Comparison of ENCODE assay signal across 27 mouse cellular contexts in the genomic region with DNA sequence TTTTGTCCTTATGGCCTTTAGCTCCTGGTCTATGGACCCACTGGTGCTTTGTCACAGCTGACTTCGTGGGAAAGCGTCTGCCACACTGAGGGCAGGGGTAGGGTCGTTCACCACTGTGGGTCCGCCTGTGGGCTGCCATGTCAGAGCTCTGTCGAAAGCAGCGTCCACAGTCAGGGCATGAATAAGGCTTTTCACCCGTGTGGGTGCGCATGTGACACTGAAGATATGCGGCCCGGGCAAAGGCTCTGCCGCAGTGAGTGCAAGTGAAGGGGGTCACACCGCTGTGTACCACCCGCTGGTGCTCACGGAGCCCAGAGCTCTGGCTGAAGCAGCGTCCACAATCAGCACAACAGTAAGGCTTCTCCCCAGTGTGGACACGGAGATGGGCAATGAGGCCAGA. TPM values are rescaled to one million over a fixed set of nuclear protein-coding genes. Genes with fewer than 3 reads are reported as not detected.
A peak's percentile ranks its signal among the peaks of the same experiment; 100 is the strongest.
DNase-seq lines count a peak whose midpoint lies in the region; ATAC-seq and TF ChIP-seq lines count a peak whose summit lies in the region.
"Had no signal": no experiment of that assay in that cellular context is flagged by ENCODE, and none has a peak within 500 bp of the region (broad histone marks: within the 10 kb centered on the region; RNA-seq: fewer than 3 reads in every experiment).

No protein-coding gene starts in this region.

- no peak overlapping the region for H3K9ac ChIP-seq in midbrain, embryonic 14.5 days (replicated peaks; ENCODE audit: low read length)
- H3K9ac ChIP-seq: embryonic facial prominence, embryonic 12.5 days; embryonic facial prominence, embryonic 15.5 days; forebrain, postnatal 0 days; heart, embryonic 12.5 days; heart, embryonic 15.5 days; hindbrain, embryonic 14.5 days had no signal

- peak overlapping the region; percentile 9; the same call in 1 of the 2 replicates for H3K4me3 ChIP-seq in midbrain, embryonic 10.5 days
- no peak overlapping the region for H3K4me3 ChIP-seq in midbrain, embryonic 14.5 days (replicated peaks; ENCODE audit: low read depth, low read length)
- peak overlapping the region; percentile 96 for H3K4me3 ChIP-seq in testis, adult 2 months (ENCODE audit: control insufficient read depth, low read depth, low read length)
- peak overlapping the region; percentile 77; the same call in 1 of the 2 replicates for H3K4me3 ChIP-seq in G1E (ENCODE audit: low read depth, low read length)
- H3K4me3 ChIP-seq: embryonic facial prominence, embryonic 12.5 days; gastrocnemius, adult 2 months; heart, embryonic 12.5 days; heart, embryonic 15.5 days had no signal

- TF ChIP-seq CTCF in testis, adult 2 months (IDR thresholded peaks at IDR 0.05; ENCODE audit: control insufficient read depth, insufficient read depth, insufficient replicate concordance, low read depth, low read length): no peak
- no peak for TF ChIP-seq CTCF in G1E (IDR thresholded peaks at IDR 0.05; ENCODE audit: low read depth, low read length)

- peaks cover 28% of the 10 kb centered on the region for H3K4me1 ChIP-seq in midbrain, embryonic 10.5 days
- H3K4me1 ChIP-seq in midbrain, embryonic 14.5 days (ENCODE audit: control insufficient read depth, insufficient read depth, low read length): peaks cover 14% of the 10 kb centered on the region
- peaks cover 19% of the 10 kb centered on the region for H3K4me1 ChIP-seq in testis, adult 2 months (ENCODE audit: control insufficient read depth, insufficient read depth, low read length)
- peaks cover 36% of the 10 kb centered on the region for H3K4me1 ChIP-seq in G1E (ENCODE audit: insufficient read depth, low read depth, low read length)

- 96% methylated on average over 16 of the region's 16 CpGs for WGBS in midbrain, embryonic 10.5 days
- 95% methylated on average over 16 of the region's 16 CpGs for WGBS in midbrain, embryonic 14.5 days

- no peak for DNase-seq in midbrain, embryonic 10.5 days (ENCODE audit: low spot score)
- DNase-seq in midbrain, embryonic 14.5 days: no peak
- no peak for DNase-seq in testis, postnatal 10 days (ENCODE audit: low spot score)
- DNase-seq in G1E (ENCODE audit: low spot score): no peak
- no peak for DNase-seq in layer of hippocampus, postnatal 25 days (ENCODE audit: extremely low spot score in 1 of 2, low spot score in 1 of 2)
- DNase-seq: adrenal gland, adult 2 months; adrenal gland, postnatal 14 days; cerebellum, adult 11 months; cerebellum, adult 2 months; cerebellum, postnatal 10 days; cerebellum, postnatal 36 days; forebrain, postnatal 0 days; gastrocnemius, adult 2 months; gastrocnemius, postnatal 14 days; heart, adult 18-20 months; heart, postnatal 14 days; heart, postnatal 4 days had no signal

- no peaks in the 10 kb centered on the region for H3K9me3 ChIP-seq in midbrain, embryonic 10.5 days (replicated peaks)
- H3K9me3 ChIP-seq in midbrain, embryonic 14.5 days (ENCODE audit: control insufficient read depth, low read length): no peaks in the 10 kb centered on the region
- H3K9me3 ChIP-seq in G1E (replicated peaks): peaks cover 11% of the 10 kb centered on the region
- H3K9me3 ChIP-seq: embryonic facial prominence, embryonic 12.5 days; embryonic facial prominence, embryonic 15.5 days; heart, embryonic 12.5 days; heart, embryonic 15.5 days had no signal

- no peak for TF ChIP-seq POLR2A in testis, adult 2 months (IDR thresholded peaks at IDR 0.05; ENCODE audit: control insufficient read depth, low read depth, low read length)

- H3K36me3 ChIP-seq in midbrain, embryonic 10.5 days: peaks cover 20% of the 10 kb centered on the region
- peaks cover 6% of the 10 kb centered on the region; the same call in 1 of the 2 replicates for H3K36me3 ChIP-seq in midbrain, embryonic 14.5 days (ENCODE audit: control insufficient read depth, insufficient read depth, low read length)
- no peaks in the 10 kb centered on the region for H3K36me3 ChIP-seq in testis, adult 2 months (ENCODE audit: control insufficient read depth, insufficient read depth, low read length)
- H3K36me3 ChIP-seq in G1E (replicated peaks): peaks cover 20% of the 10 kb centered on the region

- H3K4me2 ChIP-seq in midbrain, embryonic 14.5 days (ENCODE audit: low read length): no peak overlapping the region

- no peaks in the 10 kb centered on the region for H3K27me3 ChIP-seq in midbrain, embryonic 10.5 days (ENCODE audit: low read depth, poor library complexity, severe bottlenecking)
- H3K27me3 ChIP-seq in midbrain, embryonic 14.5 days (ENCODE audit: control insufficient read depth, insufficient read depth, low read length): no peaks in the 10 kb centered on the region
- no peaks in the 10 kb centered on the region for H3K27me3 ChIP-seq in testis, adult 2 months (ENCODE audit: control insufficient read depth, insufficient read depth, low read length)
- H3K27me3 ChIP-seq in G1E (ENCODE audit: insufficient read depth, low read length): no peaks in the 10 kb centered on the region; the same call in 1 of the 2 replicates
- H3K27me3 ChIP-seq: embryonic facial prominence, embryonic 12.5 days; embryonic facial prominence, embryonic 15.5 days; heart, embryonic 12.5 days; heart, embryonic 15.5 days had no signal

- H3K27ac ChIP-seq in midbrain, embryonic 10.5 days (replicated peaks): no peak overlapping the region
- H3K27ac ChIP-seq in midbrain, embryonic 14.5 days (replicated peaks; ENCODE audit: low read depth, low read length): no peak overlapping the region
- no peak overlapping the region for H3K27ac ChIP-seq in testis, adult 2 months (ENCODE audit: control insufficient read depth, insufficient read depth, low read depth, low read length)
- H3K27ac ChIP-seq: embryonic facial prominence, embryonic 12.5 days; embryonic facial prominence, embryonic 15.5 days; gastrocnemius, adult 2 months; heart, embryonic 15.5 days; hindbrain, embryonic 14.5 days; hindbrain, postnatal 0 days had no signal

- no peak for ATAC-seq in midbrain, embryonic 14.5 days (ENCODE audit: low FRiP score, low TSS enrichment)
- ATAC-seq in G1E (ENCODE audit: extremely low read depth, insufficient number of reproducible peaks, low FRiP score, poor library complexity, severe bottlenecking): no peak
- ATAC-seq: CD4-positive, CD25-positive, alpha-beta regulatory T cell, adult 4 months; forebrain, embryonic 14.5 days; forebrain, postnatal 0 days; hindbrain, postnatal 0 days; inflammation-experienced regulatory T-cells, adult 6 months had no signal

RNA-seq across cellular contexts. Expression of gene E430018J23Rik, which starts 1.9 kb away (rescaled TPM):
- polyA plus RNA-seq in midbrain, embryonic 10.5 days (2016; fragmentation: Nextera tagmentation; extraction: Ambion mirVana): 5.4 and 6.3 TPM in 2 replicates
- 5.5 and 6.2 TPM in 2 replicates for polyA plus RNA-seq in midbrain, embryonic 14.5 days (2014; fragmentation: Nextera tagmentation; extraction: Ambion mirVana)
- polyA plus RNA-seq in testis, adult 2 months (2012; rRNA removed): 6.2 and 6.7 TPM in 2 replicates
- total RNA-seq in G1E (2014; fragmentation: Nextera tagmentation): 2.2 and 4.2 TPM in 2 replicates
- total RNA-seq in G1E (2017): 7.2 and 7.7 TPM in 2 replicates
- polyA plus RNA-seq in G1E (2012): 6.6 and 7.3 TPM in 2 replicates
- 1 to 10 TPM; 7.9 to 9.0 TPM for total RNA-seq in layer of hippocampus, postnatal 25 days (2021)

RNA-seq across cellular contexts. Expression of gene 9130019O22Rik, which starts 4.6 kb away (rescaled TPM):
- 5.8 and 6.4 TPM in 2 replicates for polyA plus RNA-seq in midbrain, embryonic 10.5 days (2016; fragmentation: Nextera tagmentation; extraction: Ambion mirVana)
- polyA plus RNA-seq in midbrain, embryonic 14.5 days (2014; fragmentation: Nextera tagmentation; extraction: Ambion mirVana): 5.3 and 6.9 TPM in 2 replicates
- polyA plus RNA-seq in testis, adult 2 months (2012; rRNA removed): 0.32 and 0.37 TPM in 2 replicates
- 4.5 and 5.0 TPM in 2 replicates for total RNA-seq in G1E (2014; fragmentation: Nextera tagmentation)
- 10.2 and 11.2 TPM in 2 replicates for total RNA-seq in G1E (2017)
- 1.2 TPM in 2 replicates for polyA plus RNA-seq in G1E (2012)
- total RNA-seq in layer of hippocampus, postnatal 25 days (2021): 1 to 10 TPM; 3.9 to 4.0 TPM

RNA-seq across cellular contexts. Expression of gene Zfp764, which starts 15.1 kb away (rescaled TPM):
- polyA plus RNA-seq in midbrain, embryonic 10.5 days (2016; fragmentation: Nextera tagmentation; extraction: Ambion mirVana): 6.9 and 8.0 TPM in 2 replicates
- 4.6 and 5.7 TPM in 2 replicates for polyA plus RNA-seq in midbrain, embryonic 14.5 days (2014; fragmentation: Nextera tagmentation; extraction: Ambion mirVana)
- polyA plus RNA-seq in testis, adult 2 months (2012; rRNA removed): 0.30 and 0.31 TPM in 2 replicates
- total RNA-seq in G1E (2014; fragmentation: Nextera tagmentation) (2.7 and 4.4 TPM in 2 replicates), G1E (2017) (4.9 and 5.6 TPM in 2 replicates)
- polyA plus RNA-seq in G1E (2012): 0.55 and 0.57 TPM in 2 replicates
- total RNA-seq in layer of hippocampus, postnatal 25 days (2021): 1 to 10 TPM; 3.7 to 4.0 TPM

RNA-seq across cellular contexts. Expression of gene Zfp747, which starts 15.7 kb away (rescaled TPM):
- 8.6 and 9.1 TPM in 2 replicates for polyA plus RNA-seq in midbrain, embryonic 10.5 days (2016; fragmentation: Nextera tagmentation; extraction: Ambion mirVana)
- polyA plus RNA-seq in midbrain, embryonic 14.5 days (2014; fragmentation: Nextera tagmentation; extraction: Ambion mirVana): 7.0 and 7.7 TPM in 2 replicates
- 1.0 and 1.4 TPM in 2 replicates for polyA plus RNA-seq in testis, adult 2 months (2012; rRNA removed)
- total RNA-seq in G1E (2014; fragmentation: Nextera tagmentation) (7.8 and 9.3 TPM in 2 replicates), G1E (2017) (12.9 and 14.2 TPM in 2 replicates)
- 5.5 and 6.2 TPM in 2 replicates for polyA plus RNA-seq in G1E (2012)
- 1 to 10 TPM; 6.0 to 6.3 TPM for total RNA-seq in layer of hippocampus, postnatal 25 days (2021)

RNA-seq across cellular contexts. Expression of gene Zfp688, which starts 30.3 kb away (rescaled TPM):
- polyA plus RNA-seq in midbrain, embryonic 10.5 days (2016; fragmentation: Nextera tagmentation; extraction: Ambion mirVana): 34.4 and 35.2 TPM in 2 replicates
- 31.9 and 33.9 TPM in 2 replicates for polyA plus RNA-seq in midbrain, embryonic 14.5 days (2014; fragmentation: Nextera tagmentation; extraction: Ambion mirVana)
- polyA plus RNA-seq in testis, adult 2 months (2012; rRNA removed): 18.6 and 30.1 TPM in 2 replicates
- total RNA-seq in G1E (2014; fragmentation: Nextera tagmentation) (24.0 and 26.6 TPM in 2 replicates), G1E (2017) (11.4 and 15.9 TPM in 2 replicates)
- 15.7 and 18.2 TPM in 2 replicates for polyA plus RNA-seq in G1E (2012)
- total RNA-seq in layer of hippocampus, postnatal 25 days (2021): 10 to 100 TPM; 12.4 to 14.9 TPM
